Mouse (Mus musculus) liver, postnatal 0 days (tissue): ENCODE results near the gene March6. TPM values are rescaled to one million over a fixed set of nuclear protein-coding genes. Genes with fewer than 3 reads are reported as not detected.

Experiments used
- ATAC-seq: fragments of 200-750 bp; cut with Nextera tagmentation; 2 replicates; pipeline ENCODE4 v1.8.0; 2017; ENCODE audit warnings: mild to moderate bottlenecking, moderate library complexity
- DNase-seq: peaks from one replicate; pipeline ENCODE4 v3.0.0-alpha.2; 2016
- H3K27ac ChIP-seq: fragments of 300-500 bp; sonication (generic); 2 replicates; pipeline ENCODE4 v1.5.1; 2014; ENCODE audit warnings: antibody characterized with exemption, moderate library complexity, mild to moderate bottlenecking, low read depth
- H3K27me3 ChIP-seq: fragments of 300-500 bp; sonication (generic); 2 replicates; pipeline ENCODE4 v1.6.1; 2014; ENCODE audit warnings: low read length, control low read depth, mixed read lengths; ENCODE audit not compliant: insufficient read depth
- H3K36me3 ChIP-seq: fragments of 300-500 bp; sonication (generic); replicated peaks from 2 replicates; pipeline ENCODE4 v1.6.1; 2014; ENCODE audit warnings: mild to moderate bottlenecking, control low read depth, low read length, moderate library complexity, mixed read lengths; ENCODE audit not compliant: insufficient read depth
- H3K4me1 ChIP-seq: fragments of 300-500 bp; sonication (generic); 2 replicates; pipeline ENCODE4 v1.6.1; 2014; ENCODE audit warnings: antibody characterized with exemption, mild to moderate bottlenecking, control low read depth; ENCODE audit not compliant: insufficient read depth
- H3K4me2 ChIP-seq: fragments of 300-500 bp; sonication (generic); 2 replicates; pipeline ENCODE4 v1.6.1; 2014; ENCODE audit warnings: low read depth, mild to moderate bottlenecking, low read length, moderate library complexity, mixed read lengths
- H3K4me3 ChIP-seq: fragments of 300-500 bp; sonication (generic); 2 replicates; pipeline ENCODE4 v1.5.1; 2014; ENCODE audit warnings: low read depth, low read length
- H3K9ac ChIP-seq: fragments of 300-500 bp; sonication (generic); replicated peaks from 2 replicates; pipeline ENCODE4 v1.6.1; 2014; ENCODE audit warnings: mild to moderate bottlenecking, moderate library complexity
- H3K9me3 ChIP-seq: fragments of 300-500 bp; sonication (generic); 2 replicates; pipeline ENCODE4 v1.6.1; 2016; ENCODE audit warnings: mild to moderate bottlenecking, control low read depth, low read length, mixed read lengths
- CTCF ChIP-seq: sonication (generic); IDR thresholded peaks from 2 replicates; pipeline ENCODE4 v1.5.1; 2016; ENCODE audit warnings: antibody characterized with exemption, low read depth
- EP300 ChIP-seq: IDR thresholded peaks from 2 replicates; pipeline ENCODE4 v1.6.1; 2016; ENCODE audit warnings: antibody characterized with exemption, low read depth, mild to moderate bottlenecking
- WGBS: fragments of 180-500 bp; shearing (Covaris S2); extraction: QIAGEN DNeasy Blood & Tissue Kit; methylation state at CpG from one replicate; pipeline ENCODE4 v1.1.7; 2014; ENCODE audit not compliant: insufficient replicate concordance; 5-methylcytosine and 5-hydroxymethylcytosine counted together
- polyA plus RNA-seq: library from polyadenylated mRNA; unstranded; fragments of >200 nt; fragmentation: Nextera tagmentation; extraction: Ambion mirVana; gene quantifications from 2 replicates; pipeline ENCODE4 v1.2.1, GENCODE M21; 2015

Gene March6
- polyA plus RNA-seq, 1 experiment from 2014 or later, result 17.3 TPM

DNA sequence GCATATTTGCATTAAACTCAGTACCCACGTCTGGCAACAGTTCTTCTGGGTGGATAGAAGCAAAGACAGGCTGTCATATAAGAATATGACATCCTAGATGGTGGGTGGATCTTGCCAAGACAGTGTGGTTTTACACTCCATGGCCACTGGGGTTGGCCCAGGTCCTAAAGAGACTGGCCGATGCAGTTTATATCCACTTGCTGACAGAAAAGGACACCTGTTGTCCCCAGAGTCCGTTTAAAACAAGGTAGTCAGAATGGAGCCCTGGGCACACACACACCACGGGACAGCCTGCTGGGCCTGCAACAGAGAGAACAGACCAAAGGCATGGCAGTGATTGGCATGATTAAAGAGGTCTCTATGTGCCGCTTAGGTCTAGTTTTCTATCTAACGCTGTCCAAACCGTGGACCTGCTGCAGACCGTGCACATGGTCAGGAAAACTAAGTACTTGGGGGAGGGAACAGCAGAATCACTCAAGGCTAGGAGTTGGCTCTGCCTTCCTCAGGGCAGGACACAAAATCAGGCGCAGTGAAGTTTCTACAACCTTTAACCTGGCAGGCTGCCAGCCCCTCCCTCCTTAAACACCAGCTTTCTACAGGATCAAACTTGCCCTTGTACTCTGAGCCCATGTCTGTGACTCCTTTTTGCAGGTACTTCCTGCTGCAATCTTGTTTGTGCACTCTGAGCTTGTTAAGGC lies 38.6 kb upstream of the March6 start:
- 51% methylated on average over 9 of the region's 9 CpGs for WGBS
- peak overlapping the region; percentile 58 for H3K4me2 ChIP-seq
- peak overlapping the region; percentile 37 for H3K9ac ChIP-seq
- H3K4me3 ChIP-seq, result peak overlapping the region; percentile 28
- no peak for TF ChIP-seq CTCF
- TF ChIP-seq EP300, result peak; percentile 76
- peak; percentile 77 for DNase-seq
- no peaks in the 10 kb centered on the region for H3K9me3 ChIP-seq
- peak overlapping the region; percentile 90 for H3K27ac ChIP-seq
- H3K36me3 ChIP-seq, result no peaks in the 10 kb centered on the region
- peaks cover 43% of the 10 kb centered on the region for H3K4me1 ChIP-seq
- no peaks in the 10 kb centered on the region for H3K27me3 ChIP-seq
- peak; percentile 62 for ATAC-seq

DNA sequence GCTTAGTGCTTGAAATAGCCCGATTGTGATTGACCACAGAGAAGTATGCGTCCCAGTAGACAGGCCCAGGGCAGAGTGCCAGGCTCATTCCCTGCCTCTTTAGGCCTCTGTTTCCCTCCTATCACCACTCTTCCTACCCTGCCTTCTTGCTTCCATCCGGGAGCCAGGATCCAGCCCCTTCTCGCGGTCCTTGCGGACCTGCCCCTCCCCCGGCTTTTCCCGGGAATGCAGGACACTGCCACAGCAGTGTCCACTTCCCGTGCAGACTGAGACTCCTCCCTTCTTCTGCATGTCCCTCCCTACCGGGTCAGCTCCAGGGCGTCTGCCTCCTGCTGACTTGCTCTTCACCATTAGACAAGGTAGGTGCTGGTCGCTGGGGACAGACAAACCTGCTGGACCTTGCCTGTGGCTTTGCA lies 37.7 kb upstream of the March6 start:
- Histone ChIP-seq H3K4me1 (peaks cover 46% of the 10 kb centered on the region), H3K4me3 (peak overlapping the region; percentile 28), H3K36me3 (no peaks in the 10 kb centered on the region), H3K27ac (peak overlapping the region; percentile 90), H3K9me3 (no peaks in the 10 kb centered on the region), H3K4me2 (peak overlapping the region; percentile 58), H3K9ac (peak overlapping the region; percentile 37), H3K27me3 (no peaks in the 10 kb centered on the region)
- peak; percentile 76 for DNase-seq
- WGBS, result 57% methylated on average over 12 of the region's 12 CpGs
- ATAC-seq, result peak; percentile 81
- no peak for TF ChIP-seq CTCF
- TF ChIP-seq EP300, result no peak

DNA sequence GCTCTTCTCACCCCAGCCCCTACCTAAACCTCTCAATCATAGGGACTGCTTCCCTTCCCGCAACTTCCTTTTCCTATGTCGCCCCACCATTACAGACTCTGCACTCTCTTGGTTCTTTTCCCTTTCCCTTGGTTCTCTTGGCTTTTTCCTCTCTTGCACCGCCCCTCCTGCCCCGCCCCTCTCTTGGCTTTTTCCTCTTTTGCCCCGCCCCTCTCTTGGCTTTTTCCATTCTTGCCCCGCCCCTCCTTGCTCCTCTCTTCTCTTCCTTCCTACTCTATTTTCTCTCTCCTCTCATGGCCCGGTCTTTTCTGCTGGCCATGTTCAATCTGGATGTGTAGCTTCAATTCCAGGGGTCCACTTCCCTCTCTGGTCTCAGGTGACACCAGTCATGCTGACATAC lies 36.6 kb upstream of the March6 start:
- WGBS, result 55% methylated on average over 7 of the region's 7 CpGs
- H3K4me3 ChIP-seq, result no peak overlapping the region
- peaks cover 43% of the 10 kb centered on the region for H3K4me1 ChIP-seq
- no peak for ATAC-seq
- no peaks in the 10 kb centered on the region for H3K9me3 ChIP-seq
- H3K27me3 ChIP-seq, result no peaks in the 10 kb centered on the region
- no peak overlapping the region for H3K4me2 ChIP-seq
- no peak overlapping the region for H3K27ac ChIP-seq
- H3K9ac ChIP-seq, result no peak overlapping the region
- no peak for TF ChIP-seq EP300
- H3K36me3 ChIP-seq, result no peaks in the 10 kb centered on the region
- peak; percentile 16 for DNase-seq

DNA sequence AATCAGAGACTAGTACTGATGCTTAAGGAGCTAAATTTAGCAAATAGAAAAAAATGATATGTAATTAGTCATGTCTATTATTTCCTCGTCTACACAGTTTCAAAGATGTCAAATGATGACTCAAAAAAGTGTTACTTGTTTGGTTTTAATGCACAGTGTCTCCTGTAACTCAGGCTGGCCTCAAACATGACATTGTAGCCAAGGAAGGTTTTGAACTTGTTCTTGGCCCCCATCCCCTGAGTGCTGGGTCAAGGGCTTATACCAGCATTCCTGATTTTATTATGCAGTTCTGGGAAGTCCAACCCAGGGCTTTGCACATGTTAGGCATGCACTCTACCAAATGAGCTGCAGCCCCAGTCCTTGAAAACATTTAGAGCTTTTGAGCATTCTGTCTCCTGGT lies 34.9 kb upstream of the March6 start:
- H3K9me3 ChIP-seq, result no peaks in the 10 kb centered on the region
- DNase-seq (no peak), ATAC-seq (no peak)
- H3K9ac ChIP-seq, result no peak overlapping the region
- H3K4me1 ChIP-seq, result peaks cover 27% of the 10 kb centered on the region
- WGBS, result 73% methylated on average over 1 of the region's 1 CpGs
- no peaks in the 10 kb centered on the region for H3K36me3 ChIP-seq
- H3K27me3 ChIP-seq, result no peaks in the 10 kb centered on the region
- no peak overlapping the region for H3K4me2 ChIP-seq
- TF ChIP-seq EP300 (no peak), CTCF (no peak)
- no peak overlapping the region for H3K4me3 ChIP-seq
- no peak overlapping the region for H3K27ac ChIP-seq

DNA sequence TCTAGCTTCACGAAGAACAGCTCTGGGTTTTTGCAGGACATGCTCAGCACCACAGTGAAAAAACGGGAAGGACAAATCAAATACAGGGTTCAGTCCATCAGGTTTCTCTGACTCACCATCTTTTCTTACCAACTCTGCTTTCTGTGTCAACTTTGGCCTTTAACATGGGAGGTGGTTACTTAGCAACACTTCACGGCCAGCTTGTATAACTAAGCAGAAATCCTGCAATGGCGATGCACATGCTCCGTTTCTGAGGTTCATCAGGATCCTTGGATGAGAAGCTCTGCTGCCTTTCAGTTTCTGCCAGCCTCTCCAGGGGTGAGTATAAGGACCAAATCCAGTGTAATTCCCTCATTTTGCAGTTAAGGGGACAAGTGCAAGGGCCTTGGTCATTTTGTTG lies 34.3 kb upstream of the March6 start, which contains the start of gene Cmbl:
Gene Cmbl, plus strand, starts transcription at position 206 of the 400 bp plus-strand sequence.
- Histone ChIP-seq H3K4me2 (peak within 1 kb of the TSS; percentile 48; the same call in 1 of the 2 replicates), H3K9ac (no peak within 1 kb of the TSS), H3K4me1 (peaks cover 21% of the 10 kb centered on the region; the same call in 1 of the 2 replicates), H3K27me3 (no peaks in the 10 kb centered on the region), H3K27ac (peak within 1 kb of the TSS; percentile 60), H3K36me3 (no peaks in the 10 kb centered on the region), H3K4me3 (no peak within 1 kb of the TSS), H3K9me3 (no peaks in the 10 kb centered on the region)
- no peak for ATAC-seq
- 68% methylated on average over 5 of the region's 5 CpGs for WGBS
- no peak for DNase-seq
- no peak for TF ChIP-seq CTCF
- TF ChIP-seq EP300, result no peak

DNA sequence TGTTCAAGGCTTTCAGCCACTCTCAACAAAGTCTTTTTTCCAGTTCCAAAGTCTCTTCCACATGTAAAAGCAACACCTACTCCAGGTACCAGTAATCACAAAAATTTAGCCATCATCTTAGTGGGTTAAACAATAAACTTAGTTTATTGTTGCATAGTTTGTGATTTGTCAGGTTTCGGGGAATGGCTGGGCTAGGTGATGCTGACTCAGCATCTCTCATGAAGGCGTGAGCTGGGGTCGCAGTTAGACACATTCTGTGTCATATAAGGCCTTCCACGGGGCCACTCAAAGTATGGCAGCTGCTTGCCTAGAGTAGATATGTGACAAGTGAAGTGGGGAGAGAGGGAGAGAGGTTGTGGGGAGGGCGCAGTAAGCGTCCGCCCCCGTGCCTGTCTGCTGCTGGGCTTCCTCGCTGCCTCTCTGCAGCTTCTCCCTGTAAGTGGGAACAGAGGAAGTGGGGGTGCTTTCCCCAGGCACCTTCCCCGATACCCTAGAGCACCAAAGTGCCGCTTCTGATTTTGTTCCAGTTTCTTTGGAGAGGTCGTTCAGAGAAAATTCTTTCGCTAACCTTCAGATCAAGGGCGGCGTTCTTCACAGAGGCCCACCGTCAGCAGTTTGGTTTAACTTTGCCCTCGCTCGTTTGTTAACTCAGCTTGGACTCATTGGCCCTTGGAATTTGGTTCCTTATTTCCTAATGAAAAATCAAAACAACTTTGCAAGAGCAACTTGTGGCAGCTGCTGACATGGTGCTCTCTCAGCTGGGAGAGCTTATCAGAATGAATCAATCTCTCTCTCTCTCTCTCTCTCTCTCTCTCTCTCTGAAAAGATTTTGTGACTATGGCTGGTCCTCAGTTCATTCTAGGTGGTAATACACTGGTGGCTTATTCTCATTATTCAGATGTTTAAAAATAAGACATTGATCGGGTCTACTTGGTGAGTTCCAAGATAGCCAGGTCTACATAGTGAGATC lies 33.0 kb upstream of the March6 start:
- Histone ChIP-seq H3K9ac (0 out of 2 replicates have a peak overlapping the region, but pooled peaks have one; percentile 30), H3K36me3 (no peaks in the 10 kb centered on the region), H3K27ac (peak overlapping the region; percentile 60), H3K4me1 (peaks cover 14% of the 10 kb centered on the region; the same call in 1 of the 2 replicates), H3K4me2 (peak overlapping the region; percentile 48), H3K9me3 (no peaks in the 10 kb centered on the region), H3K4me3 (no peak overlapping the region), H3K27me3 (no peaks in the 10 kb centered on the region)
- 52% methylated on average over 19 of the region's 19 CpGs for WGBS
- ATAC-seq, result peak; percentile 20; the same call in 1 of the 2 replicates
- TF ChIP-seq CTCF, result no peak
- peak; percentile 24; the same call in 1 of the 2 replicates for TF ChIP-seq EP300
- peak; percentile 21 for DNase-seq
